Comparison of ENCODE assay signal across 22 mouse cellular contexts in the genomic region with DNA sequence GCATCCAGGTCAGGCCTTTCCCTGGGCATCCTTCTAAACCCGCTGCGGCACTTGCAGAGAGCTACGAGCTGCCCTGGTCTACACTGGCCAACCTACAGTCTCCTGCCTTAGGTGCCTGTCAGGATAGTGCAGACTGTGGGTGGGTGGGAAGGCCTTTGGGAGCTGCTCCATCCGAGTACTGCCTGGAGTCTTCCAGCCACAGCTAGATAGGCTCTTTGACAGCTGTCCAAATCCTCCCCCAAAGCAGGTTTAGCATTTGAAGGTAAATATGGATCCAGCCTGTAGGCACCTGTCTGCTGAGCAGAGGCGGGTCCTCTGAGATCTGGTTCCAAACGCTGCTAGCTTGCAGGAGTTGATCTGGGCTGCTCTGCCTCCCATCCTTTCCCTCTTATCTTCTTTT.
DNase-seq lines count a peak whose midpoint lies in the region; ATAC-seq lines count a peak whose summit lies in the region.
"Had no signal": no experiment of that assay in that cellular context is flagged by ENCODE, and none has a peak within 500 bp of the region (broad histone marks: within the 10 kb centered on the region; RNA-seq: fewer than 3 reads in every experiment).

No protein-coding gene starts in this region.

- H3K27ac ChIP-seq in embryonic facial prominence, embryonic 13.5 days: no peak overlapping the region
- H3K27ac ChIP-seq in embryonic facial prominence, embryonic 10.5 days (replicated peaks): no peak overlapping the region
- H3K27ac ChIP-seq: forebrain, embryonic 13.5 days; heart, embryonic 13.5 days; hindbrain, embryonic 15.5 days had no signal

- no peak overlapping the region for H3K9ac ChIP-seq in embryonic facial prominence, embryonic 13.5 days
- H3K9ac ChIP-seq: forebrain, embryonic 13.5 days; forebrain, postnatal 0 days; heart, embryonic 13.5 days; hindbrain, embryonic 15.5 days had no signal

- H3K4me1 ChIP-seq in embryonic facial prominence, embryonic 13.5 days: no peaks in the 10 kb centered on the region
- no peaks in the 10 kb centered on the region for H3K4me1 ChIP-seq in embryonic facial prominence, embryonic 10.5 days
- H3K4me1 ChIP-seq: forebrain, embryonic 13.5 days; hindbrain, embryonic 15.5 days had no signal

- H3K4me3 ChIP-seq in embryonic facial prominence, embryonic 13.5 days: no peak overlapping the region
- H3K4me3 ChIP-seq in embryonic facial prominence, embryonic 10.5 days: no peak overlapping the region
- H3K4me3 ChIP-seq: forebrain, embryonic 13.5 days; heart, embryonic 13.5 days; hindbrain, embryonic 15.5 days had no signal

- no peaks in the 10 kb centered on the region for H3K9me3 ChIP-seq in embryonic facial prominence, embryonic 13.5 days
- H3K9me3 ChIP-seq in embryonic facial prominence, embryonic 10.5 days: no peaks in the 10 kb centered on the region
- H3K9me3 ChIP-seq: forebrain, embryonic 13.5 days; G1E; heart, embryonic 13.5 days; hindbrain, embryonic 15.5 days had no signal

- H3K27me3 ChIP-seq in embryonic facial prominence, embryonic 13.5 days: no peaks in the 10 kb centered on the region
- H3K27me3 ChIP-seq in embryonic facial prominence, embryonic 10.5 days (replicated peaks; ENCODE audit: low read depth, poor library complexity, severe bottlenecking): no peaks in the 10 kb centered on the region
- H3K27me3 ChIP-seq: forebrain, embryonic 13.5 days; heart, embryonic 13.5 days; hindbrain, embryonic 15.5 days had no signal

- ATAC-seq in embryonic facial prominence, embryonic 13.5 days (ENCODE audit: insufficient number of reproducible peaks, insufficient read depth, low FRiP score, low TSS enrichment, low read depth): 0 out of 2 replicates have a peak, but pooled peaks have one; percentile 26
- ATAC-seq: CD4-positive, CD25-positive, alpha-beta regulatory T cell, adult 4 months; forebrain, embryonic 13.5 days; forebrain, postnatal 0 days had no signal

- H3K36me3 ChIP-seq in embryonic facial prominence, embryonic 13.5 days: no peaks in the 10 kb centered on the region
- no peaks in the 10 kb centered on the region for H3K36me3 ChIP-seq in embryonic facial prominence, embryonic 10.5 days (replicated peaks)
- H3K36me3 ChIP-seq: G1E; heart, embryonic 13.5 days; hindbrain, embryonic 15.5 days had no signal

- no peak for DNase-seq in embryonic facial prominence, embryonic 10.5 days (ENCODE audit: low spot score)
- DNase-seq in layer of hippocampus, adult 9-11 months: peak; percentile 52
- DNase-seq in layer of hippocampus, adult 11-12 months (ENCODE audit: low spot score): no peak
- DNase-seq in right cerebral cortex, adult 2 months (ENCODE audit: low spot score in 2 of 2): peak; percentile 9 to 37
- no peak for DNase-seq in right cerebral cortex, postnatal 4 days
- DNase-seq in embryo, embryonic 11 days: no peak
- DNase-seq: adrenal gland, adult 8-10 months; adrenal gland, postnatal 36 days; B cell, adult 2 months; cerebellum, adult 11 months; cerebellum, adult 8-10 months; cerebellum, postnatal 14 days; forebrain, postnatal 0 days; gastrocnemius, postnatal 36 days; heart, adult 11 months; heart, postnatal 36 days had no signal

- no peak overlapping the region for H3K4me2 ChIP-seq in embryonic facial prominence, embryonic 13.5 days
- H3K4me2 ChIP-seq: forebrain, embryonic 13.5 days; heart, embryonic 13.5 days; hindbrain, embryonic 15.5 days had no signal

- WGBS in embryonic facial prominence, embryonic 13.5 days: 73% methylated on average over 6 of the region's 6 CpGs
- 88% methylated on average over 6 of the region's 6 CpGs for WGBS in embryonic facial prominence, embryonic 10.5 days

Comparison
In these comparisons a context has a peak if more than half of its experiments do, and no peak if none do; other contexts are left out.
1. DNase-seq: peak in layer of hippocampus, adult 9-11 months (single experiment) and right cerebral cortex, adult 2 months (2 of 2); none in embryonic facial prominence, embryonic 10.5 days (single experiment), layer of hippocampus, adult 11-12 months (single experiment), right cerebral cortex, postnatal 4 days (single experiment) and embryo, embryonic 11 days (single experiment).